Mouse (Mus musculus) adrenal gland (tissue): Measurements from ENCODE around the gene Rap1a.

Source experiments
- intact Hi-C: fragments of 180-260 bp; cut with DNase I; formaldehyde crosslinking; loops from one replicate; pipeline ENCODE4 v1.15.1; 2025
- long read RNA-seq, 2 experiments: library from polyadenylated mRNA; unstranded; transcript quantifications; one replicate each; pipeline ENCODE4 v2.0.0; 2020; ENCODE audit warnings: borderline replicate concordance in 1 of 2; ENCODE audit not compliant: insufficient replicate concordance in 1 of 2

Rap1a gene
- long read RNA-seq, experiment 1, transcript Rap1a-201 (8 exons, 2,407 nt): major isoform, 81 of 106 reads
- long read RNA-seq, experiment 1, partial matches to known transcripts: 15 of 106 reads
- long read RNA-seq, experiment 1, other reads (novel, unspliced or antisense): 10 of 106 reads
- long read RNA-seq, experiment 2, transcript Rap1a-201 (8 exons, 2,407 nt): major isoform, 81 of 106 reads
- long read RNA-seq, experiment 2, partial matches to known transcripts: 17 of 106 reads
- long read RNA-seq, experiment 2, other reads (novel, unspliced or antisense): 8 of 106 reads

DNA sequence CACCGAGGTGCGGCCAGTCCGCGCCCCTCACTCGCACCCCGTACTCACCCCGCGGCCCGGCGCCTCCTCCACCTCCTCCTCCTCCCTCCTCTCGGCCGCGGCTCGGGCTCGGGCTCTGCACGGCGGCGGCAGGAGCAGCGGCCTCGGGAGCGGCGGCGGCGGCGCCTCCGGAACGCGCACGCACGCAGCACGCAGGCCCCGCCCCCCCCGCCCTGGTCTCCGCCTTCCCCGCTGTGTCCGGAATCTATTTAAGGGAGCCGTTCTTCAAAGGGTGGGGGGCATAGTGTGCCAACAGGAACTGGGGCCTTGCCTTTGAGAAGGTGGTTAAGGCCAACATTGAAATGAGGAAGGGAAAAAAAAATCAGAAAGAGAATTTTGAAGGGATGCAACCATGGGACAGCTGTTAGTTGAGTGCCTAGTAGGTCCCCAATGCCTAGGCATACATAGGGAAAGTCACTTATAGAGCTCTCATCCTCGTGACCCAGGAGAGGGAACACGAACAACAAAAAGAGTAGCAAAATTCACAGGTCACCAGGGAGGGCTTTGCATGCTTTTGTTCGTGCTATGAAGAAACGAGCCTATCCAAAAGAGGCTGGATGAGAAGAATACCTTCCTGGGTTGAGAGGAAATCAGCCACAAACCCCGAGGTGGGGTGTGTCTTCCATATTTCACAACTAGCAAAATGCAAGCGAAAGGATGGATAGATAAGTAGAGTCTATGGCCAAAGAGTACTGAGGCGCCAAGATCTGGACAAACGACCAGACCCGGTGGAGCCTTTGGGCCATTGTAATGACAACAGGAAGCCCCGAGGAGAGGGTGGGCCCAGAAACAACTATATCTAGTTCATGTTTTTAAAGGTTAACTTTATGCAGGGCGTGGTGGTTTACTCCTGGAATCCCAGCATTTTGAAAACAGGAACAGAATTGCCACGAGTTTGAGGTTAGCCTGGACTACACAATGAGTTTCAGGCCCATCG is at the start of gene Rap1a:
Gene Rap1a, minus strand, starts transcription at position 146 of the 976 bp plus-strand sequence.
- intact Hi-C loops: loop anchor here (5.0 kb wide), 1 partner anchor 91 kb away; no protein-coding TSS in a partner anchor

DNA sequence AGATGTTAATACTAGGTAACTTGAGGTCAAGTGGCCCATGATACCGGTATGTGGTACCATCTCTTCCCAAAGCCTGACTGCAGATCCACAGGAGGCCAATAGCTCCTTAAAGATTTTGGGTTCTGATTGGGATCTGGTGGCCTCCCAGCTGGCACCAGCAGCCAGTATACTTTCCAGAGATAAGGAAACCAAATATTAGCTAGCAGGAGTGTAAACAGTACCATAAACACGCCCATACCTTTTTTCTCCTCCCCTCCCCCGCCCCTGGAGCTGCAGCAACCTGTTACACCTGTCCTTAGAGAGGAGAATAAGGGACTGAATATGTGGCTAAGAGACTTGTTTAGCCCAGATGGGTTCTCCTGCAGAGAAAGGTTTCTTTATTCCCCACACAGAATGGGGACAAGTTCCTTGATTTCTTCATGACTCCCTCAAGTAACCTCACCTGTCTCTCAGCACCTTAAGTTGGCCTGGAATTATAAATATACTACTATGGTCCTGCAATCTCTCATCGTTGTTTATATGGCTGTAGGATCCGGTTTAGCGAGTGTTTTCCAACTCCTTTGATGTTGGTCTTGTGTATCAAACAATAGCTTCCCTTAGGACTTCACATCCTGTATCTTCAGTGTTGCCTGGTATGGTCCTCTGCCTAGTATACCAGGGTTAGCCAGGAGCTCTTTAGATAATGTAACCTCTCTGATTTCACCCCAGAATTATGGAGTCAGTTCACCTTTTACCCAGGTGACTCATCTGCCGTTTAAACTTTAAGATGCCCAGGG is 45.3 kb upstream of the Rap1a start:
- intact Hi-C loops: no loop called here

DNA sequence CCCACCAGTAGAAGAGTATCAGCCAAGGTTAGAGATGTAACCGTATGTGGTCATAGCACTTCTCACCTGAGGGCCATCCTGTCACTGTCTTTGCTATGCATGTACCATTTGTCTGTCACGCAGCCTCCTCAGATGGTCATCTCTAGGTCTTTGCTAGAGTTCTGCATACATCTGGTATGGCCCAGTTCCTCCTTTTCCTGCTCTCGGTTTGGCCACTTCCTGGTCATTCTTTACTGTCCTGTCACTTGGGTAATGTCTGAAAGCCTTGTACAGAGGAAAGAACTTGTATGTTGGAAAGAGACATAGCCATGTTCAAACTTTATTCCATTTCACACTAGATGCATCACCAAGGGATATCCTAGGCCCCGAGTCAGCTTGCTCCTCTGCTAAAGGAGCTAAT is 38.7 kb upstream of the Rap1a start:
- intact Hi-C loops: no loop called here

DNA sequence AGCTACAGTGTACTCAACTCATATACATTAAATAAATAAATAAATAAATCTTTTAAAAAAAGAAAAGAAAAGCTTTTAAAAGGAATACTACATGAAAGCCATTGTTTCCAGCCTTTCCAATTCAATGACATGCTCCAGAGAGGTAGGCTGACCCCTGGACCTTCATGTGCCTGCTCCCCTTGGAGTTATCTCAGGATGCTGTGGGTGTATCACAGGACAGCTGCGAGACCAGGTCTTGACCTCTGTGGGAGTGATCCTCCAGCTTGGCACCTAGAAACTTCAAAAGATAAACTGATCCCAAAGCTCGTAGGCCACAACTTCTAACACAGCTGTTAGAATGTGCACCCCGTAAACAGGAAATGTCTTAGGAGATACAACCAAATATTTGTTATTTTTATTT is 37.5 kb upstream of the Rap1a start:
- intact Hi-C loops: no loop called here

DNA sequence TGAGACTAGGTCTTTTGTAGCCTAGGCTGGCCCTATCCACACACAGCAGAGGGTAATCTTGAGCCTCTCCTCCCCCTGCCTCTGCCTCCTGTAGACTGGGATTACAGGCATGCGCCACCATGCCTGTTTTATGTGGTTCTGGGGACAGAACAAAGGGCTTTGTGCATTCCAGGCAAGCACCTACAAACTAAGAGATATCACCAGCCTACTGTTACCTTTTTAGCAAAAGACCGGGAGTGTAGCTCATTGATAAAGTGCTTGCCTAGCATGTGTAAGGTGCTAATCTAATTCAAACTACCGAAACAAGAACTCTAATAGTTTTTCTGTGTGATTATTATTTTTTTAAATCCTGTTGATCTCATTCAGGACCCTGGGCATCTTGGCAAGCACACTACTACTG is 35.7 kb upstream of the Rap1a start:
- intact Hi-C loops: no loop called here

DNA sequence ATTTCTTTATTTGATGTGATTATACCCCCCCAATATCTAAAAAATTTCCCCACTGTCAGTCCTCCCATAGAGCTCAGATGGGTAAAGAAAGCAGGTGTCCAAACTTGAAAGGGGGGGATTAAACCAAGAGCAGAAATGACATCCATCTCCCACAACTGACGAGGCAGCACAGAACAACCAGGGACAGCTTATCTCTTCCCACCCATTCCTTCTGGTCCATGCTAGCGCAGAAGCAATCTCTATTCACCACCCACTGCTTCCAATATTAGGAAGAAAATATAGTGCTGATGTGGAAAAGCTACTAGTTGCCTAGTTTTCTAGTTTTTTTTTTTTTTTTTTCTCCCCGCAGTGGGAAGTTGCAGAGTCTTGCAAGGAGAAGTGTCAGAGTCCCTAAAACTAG is 34.7 kb upstream of the Rap1a start:
- intact Hi-C loops: no loop called here

DNA sequence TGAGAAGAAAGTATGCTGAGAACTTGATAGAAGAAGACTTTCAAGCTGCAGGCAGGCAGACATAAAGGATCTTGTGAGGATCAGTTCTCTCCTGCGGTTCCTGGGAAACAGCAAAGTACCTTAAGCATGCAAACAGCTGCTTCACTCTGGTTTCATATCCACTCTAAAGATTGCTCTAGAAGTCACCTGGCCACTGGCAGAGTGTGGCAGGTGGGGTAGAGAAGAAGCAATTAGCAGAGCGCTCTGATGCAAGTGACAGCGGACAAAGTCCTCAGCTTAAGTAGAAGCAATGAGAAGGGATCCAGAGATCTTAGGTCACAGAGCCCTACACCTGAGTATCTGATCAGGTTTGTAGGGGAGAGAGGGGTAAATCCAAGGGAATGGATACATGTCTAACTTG is 30.4 kb upstream of the Rap1a start:
- intact Hi-C loops: no loop called here

DNA sequence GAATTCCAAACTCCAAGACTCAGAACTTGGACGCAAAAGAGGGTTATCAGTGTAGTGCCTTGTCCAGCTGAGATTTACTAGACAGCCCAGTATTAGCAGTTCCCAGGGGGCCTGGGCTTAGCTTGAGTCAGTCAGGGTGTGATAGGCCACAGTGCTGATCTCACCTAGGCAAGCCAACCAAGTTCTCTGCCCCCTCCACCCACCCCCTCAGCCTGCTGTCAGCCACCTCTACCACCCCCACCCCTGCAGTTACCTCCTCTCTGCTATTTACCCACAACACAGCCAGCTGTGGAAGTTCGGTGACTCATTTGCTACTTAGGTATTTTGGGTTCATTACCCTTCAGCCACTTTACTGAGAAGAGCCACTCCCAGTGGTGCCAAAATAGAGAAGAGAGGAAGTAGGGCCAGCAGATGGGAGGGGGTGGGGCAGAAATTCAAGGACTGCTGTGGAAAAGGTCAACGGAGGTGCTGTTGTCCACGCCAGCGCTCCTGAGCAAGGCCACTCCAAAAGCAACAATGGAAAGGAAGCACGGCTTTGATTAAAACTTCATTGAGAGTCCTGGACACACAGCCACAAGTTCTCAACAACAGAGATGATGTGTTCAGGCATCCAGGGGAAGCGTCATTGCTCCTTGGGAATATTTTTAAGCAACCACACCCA is 24.5 kb upstream of the Rap1a start:
- intact Hi-C loops: no loop called here

DNA sequence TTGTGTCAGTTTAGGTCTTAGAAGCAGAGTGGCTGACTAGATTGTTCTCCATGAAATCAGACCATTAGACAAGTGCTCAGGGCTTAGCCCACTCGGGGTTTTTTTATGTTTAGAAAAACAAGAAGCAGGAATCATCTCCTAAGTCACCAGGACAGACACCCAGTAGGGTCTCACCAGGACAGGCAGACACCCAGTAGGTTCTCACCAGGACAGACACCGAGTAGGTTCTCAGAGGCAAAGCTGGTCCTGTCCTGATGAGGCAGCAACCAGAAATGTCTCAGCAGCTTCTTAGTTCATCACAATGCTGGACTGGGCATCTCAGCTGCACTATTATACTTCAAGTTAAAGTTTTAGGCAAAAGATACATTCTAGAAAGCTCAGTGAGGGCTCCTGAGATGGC is 23.6 kb upstream of the Rap1a start:
- intact Hi-C loops: no loop called here

DNA sequence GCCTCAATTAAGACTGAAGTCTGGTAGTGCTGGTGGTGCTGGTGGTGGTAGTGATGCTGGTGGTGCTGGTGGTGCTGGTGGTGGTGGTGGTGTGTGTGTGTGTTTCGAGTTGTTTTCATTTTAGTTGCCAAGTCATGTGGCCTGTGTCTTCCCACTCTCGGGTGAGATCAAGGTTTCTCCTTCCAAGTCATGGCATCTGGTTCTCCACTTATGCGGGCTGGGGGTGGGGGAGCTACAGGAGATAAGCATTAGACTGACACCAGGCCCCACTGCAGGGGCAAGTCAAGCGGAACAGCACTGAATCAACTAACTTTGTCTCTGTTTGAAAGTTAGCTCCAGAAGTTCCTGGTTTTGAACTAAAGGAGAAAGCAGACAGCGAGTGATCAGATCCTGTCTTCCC is 23.0 kb upstream of the Rap1a start:
- intact Hi-C loops: no loop called here

DNA sequence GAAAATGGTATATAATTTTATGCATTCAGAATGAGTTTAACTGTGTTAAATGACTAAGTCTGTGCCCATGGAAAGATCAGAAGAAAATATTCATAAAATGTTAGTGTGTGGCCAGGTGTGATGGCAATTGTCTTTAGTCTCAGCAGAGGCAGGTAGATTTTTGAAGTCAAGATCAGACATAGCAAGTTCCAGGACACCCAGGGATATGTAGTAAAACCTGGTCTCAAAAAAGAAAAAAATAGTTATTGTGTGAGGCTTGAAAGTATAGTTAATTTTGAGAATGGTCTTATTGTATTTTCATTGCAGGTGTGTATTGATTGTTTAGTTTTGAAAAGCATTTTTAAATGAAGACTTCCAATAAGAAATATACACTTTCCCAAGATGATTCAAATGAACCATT is 22.5 kb upstream of the Rap1a start:
- intact Hi-C loops: no loop called here

DNA sequence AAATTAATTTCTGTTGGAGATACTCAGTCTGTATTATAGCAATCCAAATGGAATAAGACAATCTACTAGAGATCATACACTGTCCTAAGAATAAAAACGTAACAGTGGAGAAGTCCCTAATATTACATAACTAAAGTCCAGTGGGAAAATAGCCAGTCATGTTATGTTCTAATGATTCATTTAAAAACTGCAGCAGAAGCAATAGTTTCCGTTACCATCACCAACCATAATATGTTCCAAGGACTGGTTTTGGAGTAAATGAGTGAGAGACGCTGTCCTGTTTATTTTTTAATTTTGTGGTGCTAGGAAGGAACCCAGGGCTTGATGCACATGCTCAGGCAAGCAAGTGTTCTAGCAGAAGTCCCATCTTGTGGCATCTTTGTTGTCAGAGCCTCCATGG is 20.4 kb upstream of the Rap1a start:
- intact Hi-C loops: no loop called here

DNA sequence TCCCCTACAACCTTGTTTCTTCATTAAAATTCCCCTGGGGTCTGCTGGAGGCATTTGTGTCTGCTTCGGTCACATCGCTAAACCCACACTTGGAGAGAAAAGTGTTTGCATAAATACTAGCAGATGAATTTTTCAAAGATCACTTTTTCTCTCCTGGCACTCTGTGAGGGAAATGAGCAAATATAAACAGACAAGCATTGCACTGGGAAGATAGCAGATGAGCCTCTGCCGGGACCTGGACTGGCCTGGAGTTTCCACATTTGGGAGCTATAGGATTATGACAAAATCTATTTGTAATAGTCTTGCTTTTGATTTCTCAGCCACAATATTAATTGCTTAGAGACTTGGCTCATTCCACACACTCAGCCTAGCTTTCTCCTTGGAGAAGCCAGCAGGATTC is 19.1 kb upstream of the Rap1a start:
- intact Hi-C loops: no loop called here

DNA sequence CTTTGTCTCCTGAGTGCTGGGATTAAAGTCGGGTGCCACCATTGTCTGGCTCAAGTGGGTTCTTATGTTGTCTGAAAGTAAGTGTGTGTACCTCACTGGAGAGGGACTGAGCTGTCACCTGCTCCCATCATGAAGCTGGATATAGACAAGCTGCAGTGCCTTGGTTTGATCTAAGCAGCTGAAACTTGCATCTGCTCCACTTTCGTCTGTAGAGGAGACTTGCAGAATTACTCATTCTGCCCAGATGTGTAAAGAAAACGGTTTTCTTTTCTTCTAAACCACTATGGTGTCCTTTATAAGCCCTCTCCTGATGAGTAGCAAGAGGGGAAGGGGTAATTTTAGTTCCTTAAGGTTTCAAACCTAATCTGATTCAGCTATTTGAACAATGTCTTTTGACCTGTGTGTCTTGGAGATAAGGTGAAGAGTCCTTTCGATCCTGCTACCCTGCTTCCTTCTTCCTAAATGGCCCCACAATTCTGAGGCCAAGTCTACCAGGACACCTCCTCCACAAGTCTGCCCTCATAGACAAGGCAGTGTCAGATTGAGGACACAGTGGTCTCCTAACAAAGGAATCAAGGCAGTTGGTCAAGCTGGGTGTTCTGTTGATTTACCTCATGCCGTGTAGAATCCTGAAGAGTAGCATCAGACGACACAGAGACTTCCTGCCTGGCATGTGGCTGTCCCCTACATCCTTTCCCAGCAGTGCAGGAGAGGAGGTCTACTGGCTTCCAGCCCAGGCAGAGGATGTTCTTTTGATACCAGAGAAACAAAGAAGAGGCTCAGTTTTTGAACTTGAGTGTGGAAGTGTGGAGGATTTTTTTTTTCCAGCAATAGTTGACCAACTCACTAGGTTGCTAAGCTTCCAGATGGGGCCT is 17.2 kb upstream of the Rap1a start:
- intact Hi-C loops: no loop called here

DNA sequence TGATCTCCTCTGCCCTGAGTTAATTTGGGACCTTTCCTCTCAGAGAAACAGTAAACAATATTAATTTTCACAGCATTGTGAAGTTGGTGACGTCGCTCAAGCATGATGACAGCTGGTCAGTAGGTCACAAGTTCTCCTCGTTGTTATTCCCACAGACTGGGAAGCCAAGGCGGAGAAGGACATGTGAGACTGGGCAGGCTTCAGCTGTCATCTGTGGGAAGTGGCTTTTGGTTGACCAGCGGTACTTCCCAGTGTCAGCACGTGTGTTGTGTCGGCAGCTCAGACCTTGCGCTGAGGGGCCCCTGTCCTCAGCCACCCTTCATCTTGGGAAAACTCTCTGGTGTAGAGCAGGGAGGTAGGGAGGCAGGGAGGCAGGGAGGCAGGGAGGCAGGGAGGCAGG is 15.0 kb upstream of the Rap1a start:
- intact Hi-C loops: no loop called here

DNA sequence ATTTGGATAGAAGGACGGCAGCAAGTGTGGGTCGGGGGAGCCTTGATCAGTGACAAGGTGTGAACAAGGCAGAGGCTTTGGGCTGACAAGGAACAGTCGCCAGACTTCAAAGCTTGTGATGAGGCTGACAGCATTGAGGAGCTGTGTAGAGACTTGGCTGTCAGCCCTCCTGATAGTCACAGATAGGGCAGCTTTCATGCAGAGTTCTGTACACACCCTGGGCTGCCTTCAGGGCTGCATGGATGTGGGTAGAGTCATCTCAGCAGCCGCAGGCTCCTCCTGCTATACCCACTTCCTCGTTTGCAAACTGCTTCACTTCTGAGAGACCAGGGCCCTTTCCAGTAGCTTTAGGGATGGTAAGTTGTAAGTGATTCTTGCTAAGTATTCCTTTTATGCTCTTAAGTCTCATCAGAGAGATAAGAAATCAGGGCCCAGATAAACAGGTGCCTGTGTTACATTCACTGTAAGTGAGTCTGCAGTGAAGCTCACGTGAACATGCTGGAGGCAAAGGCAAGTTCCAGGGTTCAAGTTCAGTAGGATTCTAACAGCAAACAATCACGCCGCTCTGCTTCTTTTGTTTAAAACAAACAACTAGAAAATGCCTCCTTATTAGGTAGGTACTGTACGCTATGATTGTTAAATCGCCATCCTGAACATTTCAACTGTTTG is 14.2 kb upstream of the Rap1a start:
- intact Hi-C loops: no loop called here

DNA sequence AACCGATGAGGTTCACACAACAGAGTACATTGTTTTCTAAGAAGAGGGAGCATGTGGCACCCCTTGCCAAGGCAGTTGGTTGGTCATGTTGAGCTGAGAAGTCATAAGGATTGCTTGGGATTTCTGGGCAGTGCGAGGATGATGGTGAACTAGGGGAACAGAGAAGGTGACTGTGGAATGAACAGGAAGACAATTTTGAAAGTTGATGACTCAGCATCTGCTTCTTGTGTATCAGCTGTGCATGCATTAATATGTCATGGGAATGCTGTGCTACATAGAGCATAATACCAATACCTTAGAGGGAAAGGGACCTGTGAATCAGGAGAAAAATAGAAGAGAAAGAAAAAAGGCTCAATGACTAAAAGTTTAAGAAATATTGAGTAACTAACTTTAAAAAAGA is 10.0 kb upstream of the Rap1a start:
- intact Hi-C loops: loop anchor here (5.0 kb wide), 1 partner anchor 61 kb away; the partner anchor contains the start of genes Adora3 and Tmigd3

DNA sequence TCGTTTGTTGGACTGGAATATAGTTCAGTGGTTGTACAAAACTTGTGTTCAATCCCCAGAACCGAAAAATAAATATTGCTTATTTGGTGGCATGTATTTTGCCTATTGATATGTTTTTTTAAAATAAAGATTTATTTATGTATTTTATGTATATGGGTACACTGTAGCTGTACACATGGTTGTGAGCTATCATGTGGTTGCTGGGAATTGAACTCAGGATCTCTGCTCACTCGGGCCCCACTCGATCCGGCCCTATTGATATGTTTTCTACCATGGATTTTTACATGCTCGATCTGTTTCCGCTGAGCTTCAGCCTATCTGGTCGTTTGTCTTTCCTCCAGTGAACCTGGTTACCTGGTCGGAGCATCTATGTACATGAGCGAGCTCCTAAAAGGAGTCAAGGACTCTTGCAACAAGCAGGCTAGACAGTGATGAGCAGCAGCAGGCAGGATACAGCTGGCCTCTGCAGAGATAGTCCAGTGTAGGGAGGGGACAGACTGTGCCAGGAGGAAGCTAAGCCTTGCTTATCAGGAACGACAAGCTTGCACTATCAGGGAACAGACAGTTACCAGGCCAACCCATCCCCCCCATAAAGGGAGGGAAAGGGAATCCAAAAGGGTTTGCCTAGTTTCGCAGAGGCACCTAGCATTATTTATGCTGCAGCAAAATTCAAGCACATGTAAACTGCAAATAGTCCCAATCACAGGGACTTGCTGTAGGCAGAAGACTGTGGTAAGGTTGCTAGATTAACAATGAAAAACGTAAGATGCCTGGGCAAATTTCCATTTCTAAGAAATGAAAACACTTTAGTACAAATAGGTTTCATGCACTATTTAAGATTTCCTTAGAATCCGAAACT is 7.3 kb upstream of the Rap1a start:
- intact Hi-C loops: no loop called here

DNA sequence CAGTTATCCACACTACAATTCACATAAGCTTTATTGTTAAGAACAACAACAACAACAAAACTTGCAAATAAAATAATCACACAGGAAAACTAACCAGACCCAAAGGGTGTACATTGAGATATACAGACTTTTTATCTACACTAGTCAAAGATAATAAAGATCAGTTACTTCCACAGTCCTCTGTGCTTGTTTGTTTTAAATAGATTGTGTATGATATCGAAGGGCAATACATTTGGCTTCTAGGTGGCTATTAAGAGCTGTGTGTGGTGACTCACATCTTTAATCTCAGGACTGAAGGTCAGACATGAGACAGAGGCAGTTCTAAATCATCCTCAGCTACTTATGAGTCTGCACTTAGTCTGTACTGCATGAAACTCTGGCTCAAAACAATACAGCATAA is 6.5 kb upstream of the Rap1a start:
- intact Hi-C loops: no loop called here
